Mouse (Mus musculus) olfactory bulb, adult 2 months (tissue): ENCODE measurements around the gene Pla2g3.

Source experiments
- CTCF ChIP-seq: fragments of 200-500 bp; IDR thresholded peaks from 2 replicates; pipeline ENCODE4 v1.5.1; 2012; ENCODE audit warnings: low read depth, mild to moderate bottlenecking, low read length, moderate library complexity; ENCODE audit not compliant: insufficient read depth
- POLR2A ChIP-seq: fragments of 200-500 bp; IDR thresholded peaks from 2 replicates; pipeline ENCODE4 v1.6.1; 2012; ENCODE audit warnings: mild to moderate bottlenecking, low read depth, low read length, moderate library complexity; ENCODE audit not compliant: insufficient read depth

GRCm38 (mm10) chr11:3510321-3510720 lies 22.2 kb downstream of the Pla2g3 start:
- TF ChIP-seq CTCF (no peak), POLR2A (no peak)
